Mouse (Mus musculus) heart, adult 2 months (tissue): ENCODE results near the gene Nup107. TPM values are rescaled to one million over a fixed set of nuclear protein-coding genes. Genes with fewer than 3 reads are reported as not detected.

Experiments
- DNase-seq, 2 experiments: peaks; one replicate each; pipeline ENCODE4 v3.0.0; 2021
- H3K27ac ChIP-seq: fragments of 200-600 bp; 2 replicates; pipeline ENCODE4 v1.8.1; 2022
- H3K27me3 ChIP-seq: fragments of 200-500 bp; 2 replicates; pipeline ENCODE4 v1.6.1; 2012; ENCODE audit warnings: mild to moderate bottlenecking, low read length, inconsistent platforms, mixed read lengths; ENCODE audit not compliant: control insufficient read depth, insufficient read depth
- H3K36me3 ChIP-seq: fragments of 200-500 bp; 2 replicates; pipeline ENCODE4 v1.6.1; 2012; ENCODE audit warnings: low read length, inconsistent platforms; ENCODE audit not compliant: control insufficient read depth, insufficient read depth
- H3K4me1 ChIP-seq: fragments of 200-500 bp; 2 replicates; pipeline ENCODE4 v1.6.1; 2011; ENCODE audit warnings: low read length; ENCODE audit not compliant: control insufficient read depth, insufficient read depth
- H3K4me3 ChIP-seq: fragments of 200-600 bp; 2 replicates; pipeline ENCODE4 v1.8.1; 2022
- H3K79me2 ChIP-seq: fragments of 200-500 bp; replicated peaks from 2 replicates; pipeline ENCODE4 v1.6.1; 2012; ENCODE audit warnings: mild to moderate bottlenecking, inconsistent platforms, low read length, moderate library complexity, mixed read lengths; ENCODE audit not compliant: control insufficient read depth, insufficient read depth
- H3K9ac ChIP-seq: fragments of 200-500 bp; 2 replicates; pipeline ENCODE4 v1.6.1; 2012; ENCODE audit warnings: low read depth, mild to moderate bottlenecking, control low read depth, inconsistent platforms, low read length, mixed read lengths
- CTCF ChIP-seq: fragments of 200-600 bp; IDR thresholded peaks from 2 replicates; pipeline ENCODE4 v1.8.1; 2022; ENCODE audit warnings: antibody characterized with exemption, mild to moderate bottlenecking, moderate library complexity
- EP300 ChIP-seq: fragments of 200-500 bp; IDR thresholded peaks from 2 replicates; pipeline ENCODE4 v1.6.1; 2011; ENCODE audit warnings: low read depth, low read length, control low read depth; ENCODE audit not compliant: insufficient read depth
- POLR2A ChIP-seq: fragments of 200-500 bp; IDR thresholded peaks from 2 replicates; pipeline ENCODE4 v1.6.1; 2011; ENCODE audit warnings: mild to moderate bottlenecking, low read depth, low read length, control low read depth; ENCODE audit not compliant: insufficient read depth
- WGBS: fragments of 180-500 bp; shearing (Covaris S2); methylation state at CpG from one replicate; pipeline ENCODE4 v1.1.7; 2018; 5-methylcytosine and 5-hydroxymethylcytosine counted together
- intact Hi-C: fragments of 180-260 bp; cut with DNase I; formaldehyde crosslinking; loops from one replicate; pipeline ENCODE4 v1.15.1; 2025
- polyA plus RNA-seq: library from polyadenylated mRNA; depleted of rRNA; stranded (reverse); fragments of >200 nt; gene quantifications from 2 replicates; pipeline ENCODE4 v1.2.3, GENCODE M21; 2012
- total RNA-seq, 2 experiments: library from RNA; stranded (reverse); gene quantifications; 2 replicates each; pipeline ENCODE4 v1.2.3; 2021

Nup107 gene
- total and polyA plus RNA-seq, 3 experiments, result 4.9 to 8.6 (median 7.0) TPM

- Histone ChIP-seq H3K27me3 (no peaks in the 10 kb centered on the region), H3K27ac (no peak overlapping the region), H3K4me3 (no peak overlapping the region), H3K9ac (no peak overlapping the region), H3K79me2 (no peaks in the 10 kb centered on the region), H3K4me1 (no peaks in the 10 kb centered on the region), H3K36me3 (no peaks in the 10 kb centered on the region)
- intact Hi-C loops, result no loop called here
- no peak for TF ChIP-seq POLR2A
- TF ChIP-seq CTCF, result no peak
- no peak for TF ChIP-seq EP300
- WGBS, result 89% methylated on average over 18 of the region's 18 CpGs
- no peak for DNase-seq
Measured at GRCm38 (mm10) chr10:117770286-117771130, 22.0 kb downstream of the Nup107 start.

GRCm38 (mm10) chr10:117769541-117770285 lies 22.8 kb downstream of the Nup107 start:
- WGBS, result 94% methylated on average over 9 of the region's 9 CpGs
- intact Hi-C loops, result no loop called here

DNA sequence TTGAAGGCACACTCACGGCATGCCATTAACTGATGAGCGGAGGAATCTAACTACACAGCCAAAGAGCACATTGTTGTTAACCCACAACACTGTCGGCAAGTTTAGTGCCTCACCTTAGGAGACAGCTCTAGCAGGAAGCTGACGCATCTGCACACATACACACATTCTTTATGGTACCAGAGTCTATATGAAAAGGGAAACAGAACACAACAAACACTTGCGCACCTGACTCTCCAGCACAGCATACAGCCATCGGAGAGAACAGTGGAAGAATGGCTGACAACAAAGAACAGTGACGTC lies 24.4 kb downstream of the Nup107 start:
- Histone ChIP-seq H3K4me3 (no peak overlapping the region), H3K27me3 (no peaks in the 10 kb centered on the region), H3K79me2 (no peaks in the 10 kb centered on the region), H3K36me3 (no peaks in the 10 kb centered on the region), H3K9ac (no peak overlapping the region), H3K27ac (no peak overlapping the region), H3K4me1 (no peaks in the 10 kb centered on the region)
- TF ChIP-seq CTCF, result no peak
- no peak for TF ChIP-seq EP300
- no peak for TF ChIP-seq POLR2A
- intact Hi-C loops, result no loop called here
- DNase-seq, result no peak
- WGBS, result 95% methylated on average over 7 of the region's 7 CpGs

More at GRCm38 (mm10) chr10:117769541-117770285, 22.8 kb downstream of the Nup107 start:
- no peak overlapping the region for H3K27ac ChIP-seq
- no peaks in the 10 kb centered on the region for H3K36me3 ChIP-seq
- no peak for TF ChIP-seq POLR2A
- no peak for TF ChIP-seq CTCF
- no peak for TF ChIP-seq EP300
- no peaks in the 10 kb centered on the region for H3K4me1 ChIP-seq
- no peak overlapping the region for H3K4me3 ChIP-seq
- H3K27me3 ChIP-seq, result no peaks in the 10 kb centered on the region
- no peaks in the 10 kb centered on the region for H3K79me2 ChIP-seq
- DNase-seq, result no peak
- H3K9ac ChIP-seq, result no peak overlapping the region

GRCm38 (mm10) chr10:117767286-117768140 lies 25.0 kb downstream of the Nup107 start:
- WGBS, result 91% methylated on average over 10 of the region's 10 CpGs
- no peak for DNase-seq
- Histone ChIP-seq H3K4me1 (no peaks in the 10 kb centered on the region), H3K79me2 (no peaks in the 10 kb centered on the region), H3K9ac (no peak overlapping the region), H3K27ac (no peak overlapping the region), H3K4me3 (no peak overlapping the region), H3K36me3 (no peaks in the 10 kb centered on the region), H3K27me3 (no peaks in the 10 kb centered on the region)
- TF ChIP-seq EP300, result no peak
- no peak for TF ChIP-seq CTCF
- TF ChIP-seq POLR2A, result no peak
- intact Hi-C loops, result no loop called here

GRCm38 (mm10) chr10:117766896-117767160 lies 25.7 kb downstream of the Nup107 start:
- no peak for DNase-seq
- WGBS, result 89% methylated on average over 5 of the region's 5 CpGs
- TF ChIP-seq POLR2A (no peak), CTCF (no peak), EP300 (no peak)
- no peaks in the 10 kb centered on the region for H3K79me2 ChIP-seq
- H3K27ac ChIP-seq, result no peak overlapping the region
- no peaks in the 10 kb centered on the region for H3K4me1 ChIP-seq
- no peak overlapping the region for H3K9ac ChIP-seq
- intact Hi-C loops, result no loop called here
- H3K4me3 ChIP-seq, result no peak overlapping the region
- H3K27me3 ChIP-seq, result no peaks in the 10 kb centered on the region
- H3K36me3 ChIP-seq, result no peaks in the 10 kb centered on the region
